Mouse (Mus musculus) lung, adult 2 months (tissue): ENCODE results near the gene Yy1. TPM values are rescaled to one million over a fixed set of nuclear protein-coding genes. Genes with fewer than 3 reads are reported as not detected.

ENCODE experiments used
- DNase-seq: peaks from one replicate; pipeline ENCODE4 v3.0.0; 2022
- H3K4me1 ChIP-seq: fragments of 200-500 bp; 2 replicates; pipeline ENCODE4 v1.6.1; 2011; ENCODE audit warnings: low read length; ENCODE audit not compliant: control insufficient read depth, insufficient read depth
- H3K4me3 ChIP-seq: fragments of 200-500 bp; replicated peaks from 2 replicates; pipeline ENCODE3; 2011; ENCODE audit warnings: low read depth, mild to moderate bottlenecking, control low read depth, low read length; ENCODE audit errors: extremely low read depth
- CTCF ChIP-seq: fragments of 200-500 bp; IDR thresholded peaks from 2 replicates; pipeline ENCODE4 v1.5.1; 2011; ENCODE audit warnings: mild to moderate bottlenecking, low read length, control low read depth; ENCODE audit not compliant: insufficient read depth
- POLR2A ChIP-seq: fragments of 200-500 bp; IDR thresholded peaks from 2 replicates; pipeline ENCODE4 v1.6.1; 2011; ENCODE audit warnings: low read depth, mild to moderate bottlenecking, control low read depth, low read length, borderline replicate concordance; ENCODE audit errors: extremely low read depth
- WGBS: fragments of 180-500 bp; shearing (Covaris S2); methylation state at CpG from one replicate; pipeline ENCODE4 v1.1.7; 2018; 5-methylcytosine and 5-hydroxymethylcytosine counted together
- polyA plus RNA-seq: library from polyadenylated mRNA; depleted of rRNA; stranded (reverse); fragments of >200 nt; gene quantifications from 2 replicates; pipeline ENCODE4 v1.2.3, GENCODE M21; 2012; rRNA removed

The Yy1 gene
- 19.3 and 22.0 TPM in 2 replicates for polyA plus RNA-seq

- peak within 1 kb of the TSS; percentile 100 for H3K4me3 ChIP-seq
- H3K4me1 ChIP-seq: peaks cover 8% of the 10 kb centered on the region
- WGBS: 1% methylated on average over 100 of the region's 127 CpGs
- DNase-seq: peak; percentile 98
- no peak for TF ChIP-seq CTCF
- TF ChIP-seq POLR2A: peak; percentile 78; the same call in 1 of the 2 replicates
These were observed at the start of gene Yy1 for GRCm38 (mm10) chr12:108792546-108793452. TSS of gene Yy1 (plus strand) at chr12:108792973.

- TF ChIP-seq CTCF (no peak), POLR2A (no peak)
- no peaks in the 10 kb centered on the region for H3K4me1 ChIP-seq
- no peak for DNase-seq
- no peak overlapping the region for H3K4me3 ChIP-seq
These were observed 46.8 kb upstream of the Yy1 start for GRCm38 (mm10) chr12:108745990-108746389.

- WGBS: 78% methylated on average over 6 of the region's 6 CpGs
- no peak overlapping the region for H3K4me3 ChIP-seq
- no peak for DNase-seq
- TF ChIP-seq CTCF: no peak
- no peak for TF ChIP-seq POLR2A
- H3K4me1 ChIP-seq: no peaks in the 10 kb centered on the region
These were observed 43.8 kb upstream of the Yy1 start for GRCm38 (mm10) chr12:108749019-108749418.

- no peak for DNase-seq
- Histone ChIP-seq H3K4me3 (no peak overlapping the region), H3K4me1 (no peaks in the 10 kb centered on the region)
- TF ChIP-seq POLR2A (no peak), CTCF (no peak)
- whole genome bisulfite sequencing: 72% methylated on average over 9 of the region's 9 CpGs
These were observed 43.3 kb upstream of the Yy1 start for GRCm38 (mm10) chr12:108749454-108749853.

DNA sequence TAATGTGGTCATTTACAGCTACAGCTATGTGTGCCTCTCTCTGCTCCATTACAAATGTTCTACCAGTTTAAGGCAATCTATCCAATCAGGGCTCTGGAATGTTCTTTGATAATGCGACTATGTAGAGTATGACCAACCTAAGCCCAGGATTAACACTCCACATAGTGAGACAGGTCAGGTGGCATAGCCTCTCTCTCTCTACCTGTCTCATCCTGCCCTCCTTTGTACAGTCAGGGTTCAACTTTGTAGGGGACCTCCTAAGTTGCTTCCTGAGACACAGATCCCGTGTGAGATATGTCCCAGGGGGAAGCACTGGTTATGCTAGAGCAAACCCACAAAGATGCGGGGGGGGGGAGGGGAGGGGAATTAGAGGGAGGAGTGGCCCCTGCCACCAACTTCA lies 42.5 kb upstream of the Yy1 start:
- H3K4me1 ChIP-seq: no peaks in the 10 kb centered on the region
- no peak overlapping the region for H3K4me3 ChIP-seq
- DNase-seq: no peak
- WGBS: 70% methylated on average over 3 of the region's 3 CpGs
- no peak for TF ChIP-seq CTCF
- TF ChIP-seq POLR2A: no peak

- DNase-seq: no peak
- Histone ChIP-seq H3K4me1 (no peaks in the 10 kb centered on the region), H3K4me3 (no peak overlapping the region)
- TF ChIP-seq POLR2A (no peak), CTCF (no peak)
- whole genome bisulfite sequencing: 59% methylated on average over 9 of the region's 9 CpGs
These were observed 41.0 kb upstream of the Yy1 start for GRCm38 (mm10) chr12:108751790-108752189.

GRCm38 (mm10) chr12:108755141-108755540 lies 37.6 kb upstream of the Yy1 start:
- TF ChIP-seq POLR2A (no peak), CTCF (no peak)
- peaks cover 3% of the 10 kb centered on the region; the same call in 1 of the 2 replicates for H3K4me1 ChIP-seq
- no peak overlapping the region for H3K4me3 ChIP-seq
- WGBS: 90% methylated on average over 21 of the region's 21 CpGs
- no peak for DNase-seq

DNA sequence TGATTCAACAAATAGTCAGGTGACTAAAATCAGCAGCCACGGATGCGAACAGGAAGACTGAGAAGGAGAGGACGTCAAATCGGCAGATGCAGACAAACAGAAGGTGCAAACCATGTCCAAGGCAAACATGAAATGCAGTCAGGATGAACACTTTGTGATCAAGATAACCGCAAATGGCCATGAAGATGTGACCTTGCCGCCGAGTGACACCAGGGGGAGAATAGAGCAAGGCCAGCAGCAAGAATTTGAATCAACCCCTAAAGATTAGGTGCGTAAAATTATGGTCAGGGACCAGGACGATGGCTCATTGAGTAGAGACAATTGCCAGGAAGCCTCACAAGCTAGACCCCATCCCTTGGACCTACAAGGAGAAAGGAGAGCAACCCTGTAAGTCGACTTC lies 36.2 kb upstream of the Yy1 start:
- H3K4me1 ChIP-seq: peaks cover 3% of the 10 kb centered on the region
- no peak overlapping the region for H3K4me3 ChIP-seq
- TF ChIP-seq POLR2A: no peak
- no peak for TF ChIP-seq CTCF
- DNase-seq: no peak
- WGBS: 90% methylated on average over 10 of the region's 10 CpGs

- peak overlapping the region; percentile 90 for H3K4me3 ChIP-seq
- TF ChIP-seq CTCF (peak; percentile 85), POLR2A (peak; percentile 70; the same call in 1 of the 2 replicates)
- peaks cover 3% of the 10 kb centered on the region for H3K4me1 ChIP-seq
- under 1% methylated on average over 41 of the region's 41 CpGs for WGBS
- DNase-seq: peak; percentile 99
These were observed 35.0 kb upstream of the Yy1 start for GRCm38 (mm10) chr12:108757717-108758257.

- TF ChIP-seq CTCF: no peak
- no peak for TF ChIP-seq POLR2A
- Histone ChIP-seq H3K4me3 (no peak overlapping the region), H3K4me1 (peaks cover 3% of the 10 kb centered on the region)
- DNase-seq: no peak
- 70% methylated on average over 8 of the region's 8 CpGs for WGBS
These were observed 34.5 kb upstream of the Yy1 start for GRCm38 (mm10) chr12:108758273-108758672.
